Mouse (Mus musculus): Measurements from ENCODE around the gene Elf1.

Gene Elf1

GRCm38 (mm10) chr14:79573482-79574191 is 92.6 kb downstream of the Elf1 start:
- no peak for DNase-seq (ENCODE audit: low read depth, low spot score)

DNA sequence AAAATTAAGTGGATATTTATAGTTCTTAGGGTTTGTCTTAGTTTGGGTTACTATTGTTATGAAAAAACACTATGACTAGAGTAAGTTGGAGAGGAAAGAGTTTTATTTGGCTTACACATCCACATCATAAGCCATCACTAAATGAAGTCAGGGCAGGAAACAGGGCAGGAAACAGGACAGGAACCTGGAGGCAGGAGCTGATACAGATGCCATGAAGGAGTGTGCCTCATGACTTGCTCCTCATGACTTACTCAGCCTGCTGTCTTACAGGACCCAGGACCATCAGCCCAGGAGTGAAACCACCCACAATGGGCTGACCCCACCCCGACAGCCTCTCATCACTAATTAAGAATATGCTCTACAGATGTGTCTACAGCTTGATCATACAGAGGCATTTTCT is 93.4 kb downstream of the Elf1 start:
- DNase-seq (ENCODE audit: low read depth, low spot score) = no peak

- no peak for DNase-seq (ENCODE audit: low read depth, low spot score)
These were observed 102.7 kb downstream of the Elf1 start for GRCm38 (mm10) chr14:79583526-79584245.

- DNase-seq (ENCODE audit: low read depth, low spot score) = peak; percentile 17
These were observed 105.6 kb downstream of the Elf1 start for GRCm38 (mm10) chr14:79586499-79587138.

- peak; percentile 95 for DNase-seq (ENCODE audit: low read depth, low spot score)
These were observed 106.3 kb downstream of the Elf1 start, which contains the start of gene Sugt1 for GRCm38 (mm10) chr14:79587139-79587851. TSS of gene Sugt1 (plus strand) at chr14:79587691.

DNA sequence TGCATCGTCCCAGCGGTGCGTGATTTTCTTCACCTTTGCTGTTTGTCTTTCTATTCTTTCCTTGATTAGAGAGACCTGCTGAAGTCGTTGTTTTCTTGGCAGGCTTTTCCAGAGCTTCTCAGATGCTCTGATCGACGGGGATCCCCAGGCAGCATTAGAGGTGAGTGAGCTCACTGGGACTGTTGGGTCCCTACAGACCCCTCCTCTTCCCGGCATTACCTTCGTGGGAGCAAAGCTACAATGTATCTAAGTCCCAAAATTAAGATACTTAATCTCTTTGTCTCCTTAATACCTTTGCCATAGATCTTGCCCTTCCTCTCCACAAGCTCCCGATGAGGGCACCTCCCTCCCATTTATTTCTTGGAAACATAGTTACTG is 106.8 kb downstream of the Elf1 start:
- no peak for DNase-seq (ENCODE audit: low read depth, low spot score)

- DNase-seq (ENCODE audit: low read depth, low spot score) = peak; percentile 15
These were observed 107.5 kb downstream of the Elf1 start for GRCm38 (mm10) chr14:79588534-79588951.

DNA sequence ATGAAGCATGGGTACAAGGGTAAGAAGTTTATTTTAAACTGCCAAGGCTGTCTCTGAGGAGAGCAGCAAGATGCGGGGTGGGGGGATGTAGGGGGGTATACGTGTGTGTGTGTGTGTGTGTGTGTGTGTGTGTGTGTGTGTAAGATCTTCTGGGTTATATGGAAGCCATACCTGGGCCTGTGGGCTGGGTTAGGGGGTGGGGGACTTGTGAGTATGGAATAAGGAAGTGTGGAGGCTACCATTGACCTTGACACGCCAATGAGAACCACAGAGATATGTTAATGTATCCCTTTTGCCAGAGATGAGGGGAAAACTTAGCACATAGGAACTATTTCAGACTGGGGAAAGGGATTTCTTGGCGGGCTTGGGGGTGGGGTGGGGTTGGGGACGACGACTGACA is 108.4 kb downstream of the Elf1 start:
- DNase-seq (ENCODE audit: low read depth, low spot score) = no peak

- no peak for DNase-seq (ENCODE audit: low read depth, low spot score)
These were observed 109.9 kb downstream of the Elf1 start for GRCm38 (mm10) chr14:79590916-79591315.

DNA sequence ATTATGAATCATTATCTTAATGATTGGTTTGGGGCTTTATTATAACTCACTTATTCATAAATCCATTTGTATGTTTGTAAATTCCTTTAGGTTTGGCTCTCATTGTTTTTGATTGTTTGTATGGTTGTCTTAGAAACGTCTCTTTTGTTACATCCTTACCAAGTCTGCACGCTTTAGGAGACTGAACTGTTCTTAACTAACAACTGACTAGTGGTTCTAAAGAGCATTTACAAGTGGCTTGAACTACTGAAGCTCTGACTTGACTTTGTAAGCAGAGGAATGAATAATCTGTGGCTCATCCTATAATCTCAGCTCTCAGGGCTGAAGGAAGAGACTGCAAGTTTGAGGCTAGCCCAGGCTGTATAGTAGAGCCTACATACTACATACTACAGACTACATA is 110.6 kb downstream of the Elf1 start:
- DNase-seq (ENCODE audit: low read depth, low spot score) = no peak

DNA sequence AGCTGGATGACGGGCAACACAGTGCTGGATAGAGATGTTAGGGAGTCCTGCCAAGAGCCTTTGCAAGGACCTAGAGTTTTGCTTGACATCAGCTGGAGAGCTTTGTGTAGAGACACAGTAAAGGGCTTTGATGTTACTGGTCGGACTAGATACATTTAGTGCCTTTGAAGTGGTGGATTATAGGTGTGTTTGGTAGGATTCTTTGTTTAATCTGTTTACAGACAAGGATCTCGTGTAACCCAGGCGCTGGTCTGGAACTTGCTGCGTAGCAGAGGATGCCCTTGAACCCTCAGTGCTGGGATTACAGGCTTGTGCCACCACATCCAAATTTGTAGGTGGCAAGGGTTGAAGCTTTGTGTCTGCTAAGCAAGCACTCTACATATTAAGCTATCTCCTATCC is 113.1 kb downstream of the Elf1 start:
- DNase-seq (ENCODE audit: low read depth, low spot score) = peak; percentile 11

- DNase-seq (ENCODE audit: low read depth, low spot score) = no peak
These were observed 115.6 kb downstream of the Elf1 start for GRCm38 (mm10) chr14:79596602-79597001.

DNA sequence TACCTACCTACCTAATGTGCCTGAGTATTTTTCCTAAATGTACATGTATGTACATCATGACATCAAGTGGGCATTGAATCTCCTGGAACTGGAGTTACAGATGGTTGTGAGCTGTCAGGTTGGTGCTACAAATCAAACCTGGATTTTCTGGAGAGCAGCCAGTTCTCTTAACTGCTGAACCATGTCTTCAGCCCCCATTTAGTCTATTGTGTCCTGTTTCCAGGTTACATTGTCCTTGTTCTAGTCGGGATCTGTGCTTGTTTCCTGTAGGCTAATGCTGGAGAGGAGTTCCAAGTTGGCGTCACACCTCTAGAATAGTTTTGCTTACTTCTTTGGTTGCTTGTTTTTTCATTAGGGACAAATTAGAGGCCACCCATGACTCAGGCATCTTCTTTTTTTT is 124.9 kb downstream of the Elf1 start:
- no peak for DNase-seq (ENCODE audit: low read depth, low spot score)

DNA sequence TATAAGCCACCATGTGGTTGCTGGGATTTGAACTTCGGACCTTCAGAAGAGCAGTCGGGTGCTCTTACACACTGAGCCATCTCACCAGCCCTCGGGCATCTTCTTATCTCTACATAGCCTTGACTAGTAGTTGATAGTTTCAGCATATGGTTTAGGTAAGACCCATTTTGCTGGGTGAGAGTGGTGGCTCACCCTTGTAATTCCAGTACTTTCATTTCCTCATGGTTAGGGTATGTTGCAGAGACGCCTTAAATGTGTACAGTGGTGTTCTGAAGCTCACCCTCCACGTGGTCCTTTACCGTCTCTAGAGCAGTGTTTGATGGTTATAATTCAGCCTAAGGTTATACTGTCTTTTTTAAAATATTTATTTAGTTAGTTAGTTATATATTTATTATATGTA is 125.4 kb downstream of the Elf1 start:
- DNase-seq (ENCODE audit: low read depth, low spot score) = no peak

- no peak for DNase-seq (ENCODE audit: low read depth, low spot score)
These were observed 125.9 kb downstream of the Elf1 start for GRCm38 (mm10) chr14:79606867-79607266.

DNA sequence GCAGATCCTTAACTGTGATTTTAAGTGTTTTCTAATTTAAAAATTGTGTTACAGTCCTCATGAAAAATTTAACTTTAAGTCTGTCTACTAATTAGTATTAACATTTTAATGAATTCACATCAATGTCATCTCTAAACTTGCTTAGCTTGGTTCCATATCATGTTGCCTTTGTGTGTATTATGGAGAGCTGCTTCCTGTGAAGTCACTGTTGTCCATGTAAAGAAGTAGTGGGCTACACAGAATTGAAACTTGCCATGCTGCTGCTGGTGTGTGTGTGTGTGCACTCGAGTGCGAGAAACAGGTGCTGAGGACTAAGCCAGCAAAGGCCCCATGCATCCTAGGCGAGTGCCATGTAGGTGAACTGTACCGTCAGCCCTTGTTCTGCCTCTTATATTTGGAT is 126.4 kb downstream of the Elf1 start:
- no peak for DNase-seq (ENCODE audit: low read depth, low spot score)

GRCm38 (mm10) chr14:79608286-79608685 is 127.3 kb downstream of the Elf1 start:
- DNase-seq (ENCODE audit: low read depth, low spot score) = no peak

- peak; percentile 33 for DNase-seq (ENCODE audit: low read depth, low spot score)
These were observed 136.3 kb downstream of the Elf1 start for GRCm38 (mm10) chr14:79617121-79617828.

GRCm38 (mm10) chr14:79619802-79620201 is 138.8 kb downstream of the Elf1 start:
- DNase-seq (ENCODE audit: low read depth, low spot score) = no peak

- no peak for DNase-seq (ENCODE audit: low read depth, low spot score)
These were observed 140.1 kb downstream of the Elf1 start for GRCm38 (mm10) chr14:79621143-79621542.

All from 3T3-L1 (cell line).